Mouse (Mus musculus) heart, postnatal 36 days (tissue): ENCODE data around the gene Nmt2. TPM values are rescaled to one million over a fixed set of nuclear protein-coding genes. Genes with fewer than 3 reads are reported as not detected.

Experiments used
- DNase-seq, 2 experiments: peaks; one replicate each; pipeline ENCODE4 v3.0.0; 2021 to 2022
- intact Hi-C: fragments of 180-260 bp; cut with DNase I; formaldehyde crosslinking; loops from one replicate; pipeline ENCODE4 v1.15.1; 2025
- total RNA-seq, 2 experiments: library from RNA; stranded (reverse); gene quantifications; 2 replicates each; pipeline ENCODE4 v1.2.3; 2021

Gene Nmt2
- total RNA-seq, 2 experiments from 2014 or later, result 9.1 to 10.7 TPM

DNA sequence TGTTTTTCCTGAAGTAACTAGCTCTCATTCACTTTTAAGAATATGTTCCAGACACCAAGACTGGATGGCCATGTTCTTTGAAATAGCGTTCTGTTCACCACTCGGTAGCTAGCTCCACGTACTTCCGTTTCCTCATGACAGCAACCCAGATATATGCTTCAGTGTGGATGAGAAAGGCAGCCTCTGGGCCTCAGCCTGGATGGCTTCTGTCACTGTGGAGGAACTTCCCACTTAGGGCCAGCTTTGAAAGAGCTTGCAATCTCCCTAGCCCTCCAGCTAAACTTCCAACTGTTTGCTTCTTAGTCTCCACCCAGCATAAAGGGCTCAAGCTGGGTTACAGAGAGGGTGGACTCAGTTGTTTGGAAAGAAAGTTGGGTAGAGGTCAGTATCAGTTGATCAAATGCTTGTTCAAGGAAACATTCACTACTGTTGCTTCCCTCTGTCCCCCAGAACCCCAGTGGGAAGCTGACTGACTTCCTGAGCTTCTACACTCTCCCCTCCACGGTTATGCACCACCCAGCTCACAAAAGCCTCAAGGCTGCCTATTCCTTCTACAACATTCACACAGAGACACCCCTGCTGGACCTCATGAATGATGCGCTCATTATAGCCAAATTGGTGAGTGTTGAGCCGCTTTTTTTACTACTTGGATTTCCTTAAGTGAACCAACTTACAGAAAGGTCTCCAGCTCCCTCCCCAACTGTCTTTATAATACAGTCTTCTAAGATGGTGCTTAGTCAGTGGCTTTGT, 40.5 kb downstream of the Nmt2 start:
- intact Hi-C loops, result loop anchor here (5.0 kb wide), 1 partner anchor 153 kb away; the partner anchor contains the start of gene Suv39h2

DNA sequence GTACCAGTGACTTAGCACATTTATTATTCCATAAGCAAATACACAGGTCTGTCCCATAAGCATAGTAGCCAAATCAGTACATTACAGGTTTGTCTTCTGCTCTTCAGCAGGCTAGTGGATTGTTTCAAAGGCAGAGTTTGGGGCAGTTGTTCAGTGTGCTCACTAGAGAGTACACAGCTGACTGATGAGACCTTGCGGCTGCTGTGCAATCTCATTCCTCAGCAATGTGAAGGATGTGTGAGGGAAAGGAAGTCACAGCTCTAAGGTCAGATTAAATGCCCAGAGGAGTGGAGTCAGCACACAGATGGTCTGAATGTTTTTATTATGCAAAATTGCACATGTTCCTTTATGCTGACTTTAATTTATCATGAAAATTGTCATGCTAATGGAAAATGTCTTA, 42.5 kb downstream of the Nmt2 start:
- intact Hi-C loops, result loop anchor here (5.0 kb wide), 1 partner anchor 151 kb away; the partner anchor contains the start of gene Suv39h2
- no peak for DNase-seq

More for the DNA sequence above, 40.5 kb downstream of the Nmt2 start:
- DNase-seq, result no peak

DNA sequence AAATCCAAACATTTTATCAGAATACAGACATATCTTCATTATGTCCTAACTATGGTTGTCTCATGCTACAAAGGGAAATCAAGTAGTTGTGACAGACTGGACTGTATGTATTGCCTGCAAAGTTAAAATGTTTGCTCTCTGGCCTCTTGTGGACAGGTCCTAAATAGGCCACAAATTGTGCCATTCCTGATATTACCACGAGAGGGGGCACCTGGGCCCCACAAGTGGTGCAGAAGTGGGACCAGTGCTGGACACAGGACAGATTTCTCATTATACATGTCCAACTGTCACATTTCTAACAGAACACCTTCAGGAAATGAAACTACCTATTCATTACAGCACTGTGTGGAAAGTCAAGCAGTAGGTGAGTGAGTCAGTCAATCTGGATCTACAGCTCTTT, 43.3 kb downstream of the Nmt2 start:
- intact Hi-C loops, result loop anchor here (5.0 kb wide), 1 partner anchor 150 kb away; the partner anchor contains the start of gene Suv39h2

DNA sequence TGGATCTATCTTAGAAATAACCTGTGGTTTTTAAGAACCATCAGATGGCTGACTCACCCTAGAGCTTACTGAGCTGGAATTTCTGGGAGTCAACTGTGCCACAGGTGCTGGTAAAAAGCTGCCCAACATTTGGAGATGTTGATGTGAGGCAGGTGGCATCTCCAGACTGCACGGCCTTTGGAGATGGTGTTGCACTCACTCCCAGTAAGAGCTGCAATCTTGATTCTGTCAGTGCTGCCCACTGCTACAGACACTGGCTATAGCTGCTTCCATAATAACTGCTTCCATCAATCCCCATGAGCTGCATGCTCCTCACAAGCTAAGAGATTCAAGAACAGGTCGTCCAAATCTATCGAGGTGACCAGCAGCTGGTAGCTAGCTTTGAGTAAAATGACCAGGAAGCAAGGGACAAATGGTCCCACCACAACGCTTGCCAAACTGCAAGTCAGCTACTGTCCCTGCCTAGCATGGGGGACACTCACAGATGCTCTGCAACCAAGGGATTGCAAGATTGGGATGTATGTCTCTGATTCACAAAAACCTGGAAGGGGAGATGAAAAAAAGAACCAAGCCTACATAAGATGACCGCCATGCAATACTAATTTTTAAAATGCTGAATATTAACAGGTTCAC, 47.2 kb downstream of the Nmt2 start:
- intact Hi-C loops, result loop anchor here (2.0 to 5.0 kb wide), 4 partner anchors 46 to 181 kb away; partner anchors contain the start of genes Cdnf, Gm45902, Hspa14 and Nmt2

More for the DNA sequence above, 43.3 kb downstream of the Nmt2 start:
- peak; percentile 44 to 72 for DNase-seq

DNA sequence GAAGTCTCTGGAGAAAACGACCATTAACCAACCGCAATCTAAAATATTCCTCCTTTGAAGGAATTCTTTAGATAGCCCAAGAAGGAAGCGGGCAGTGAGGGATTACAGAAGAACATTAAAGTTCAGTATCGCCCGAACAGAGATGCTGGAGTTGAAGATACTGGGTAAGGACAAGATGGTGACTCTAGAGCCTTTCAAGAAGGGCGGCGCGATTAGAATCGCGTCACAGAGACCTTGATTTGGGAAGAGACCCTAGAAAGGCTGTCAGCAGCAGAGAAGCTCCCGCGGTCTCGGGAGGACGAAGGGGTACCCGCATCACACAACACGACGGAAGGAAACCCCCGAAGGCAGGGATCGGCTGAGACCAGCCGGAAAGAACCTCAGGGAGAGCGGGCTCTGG, 48.0 kb downstream of the Nmt2 start:
- intact Hi-C loops, result loop anchor here (2.0 to 5.0 kb wide), 4 partner anchors 85 to 213 kb away; partner anchors contain the start of genes Cdnf, Gm45902 and Hspa14
- no peak for DNase-seq

More for the DNA sequence above, 47.2 kb downstream of the Nmt2 start:
- no peak for DNase-seq

DNA sequence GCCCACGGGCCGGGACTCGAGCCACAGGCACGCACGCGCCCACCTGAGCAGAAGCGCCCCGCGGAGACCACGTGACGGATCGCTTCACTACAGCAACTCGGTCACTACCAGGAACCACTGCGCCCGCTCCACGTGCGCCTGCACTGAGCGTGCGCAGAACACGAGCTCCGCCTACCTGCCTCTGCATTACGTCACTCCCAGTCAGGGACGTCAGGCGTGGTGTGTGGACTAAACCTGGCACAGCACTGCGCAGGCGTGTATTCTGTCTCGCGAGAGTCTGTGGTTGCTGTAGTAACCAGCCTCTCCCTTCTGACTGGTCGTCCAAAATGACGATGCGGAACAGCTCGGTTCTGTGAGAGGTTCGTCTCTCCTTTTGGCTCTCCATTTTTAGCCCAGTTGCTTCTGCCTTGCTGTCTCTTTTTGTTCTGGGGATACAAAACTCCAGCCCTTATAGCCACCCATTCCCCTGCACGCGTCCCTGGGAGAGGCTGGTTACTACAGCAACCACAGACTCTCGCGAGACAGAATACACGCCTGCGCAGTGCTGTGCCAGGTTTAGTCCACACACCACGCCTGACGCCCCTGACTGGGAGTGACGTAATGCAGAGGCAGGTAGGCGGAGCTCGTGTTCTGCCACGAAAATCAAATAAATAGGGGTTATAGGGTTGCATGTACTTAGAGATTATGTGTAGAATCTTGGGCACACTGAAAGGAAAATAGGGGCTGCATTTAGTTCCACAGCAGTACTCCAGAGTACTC, 48.7 kb downstream of the Nmt2 start, which contains the start of gene Rpp38:
Rpp38 (minus strand) TSS at position 160 of the 759 bp plus-strand sequence.
- intact Hi-C loops, result loop anchor here (2.0 to 5.0 kb wide), 4 partner anchors 85 to 214 kb away; partner anchors contain the start of genes Cdnf, Gm45902 and Hspa14
- DNase-seq, result peak; percentile 96 to 99

DNA sequence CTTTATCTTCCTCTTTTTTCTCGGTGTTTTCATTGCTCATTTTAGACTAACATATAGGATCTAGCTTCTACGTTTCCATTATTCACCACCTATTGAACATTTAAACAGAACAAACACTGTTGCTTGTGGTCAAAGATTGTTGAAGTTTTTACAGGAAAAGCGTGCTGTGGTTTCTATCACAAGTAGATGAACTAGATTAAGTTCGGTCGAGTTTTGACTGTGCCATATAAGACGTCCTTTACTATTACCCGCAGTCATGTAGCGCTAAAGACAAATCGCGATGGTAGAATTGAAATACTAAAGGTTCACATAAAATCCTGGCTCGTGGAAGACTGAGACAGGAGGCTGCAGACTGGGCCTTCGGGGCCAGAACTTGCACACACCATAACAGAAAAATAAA, 49.7 kb downstream of the Nmt2 start:
- intact Hi-C loops, result loop anchor here (2.0 to 5.0 kb wide), 4 partner anchors 84 to 215 kb away; partner anchors contain the start of genes Cdnf, Gm45902 and Hspa14
- DNase-seq, result no peak

DNA sequence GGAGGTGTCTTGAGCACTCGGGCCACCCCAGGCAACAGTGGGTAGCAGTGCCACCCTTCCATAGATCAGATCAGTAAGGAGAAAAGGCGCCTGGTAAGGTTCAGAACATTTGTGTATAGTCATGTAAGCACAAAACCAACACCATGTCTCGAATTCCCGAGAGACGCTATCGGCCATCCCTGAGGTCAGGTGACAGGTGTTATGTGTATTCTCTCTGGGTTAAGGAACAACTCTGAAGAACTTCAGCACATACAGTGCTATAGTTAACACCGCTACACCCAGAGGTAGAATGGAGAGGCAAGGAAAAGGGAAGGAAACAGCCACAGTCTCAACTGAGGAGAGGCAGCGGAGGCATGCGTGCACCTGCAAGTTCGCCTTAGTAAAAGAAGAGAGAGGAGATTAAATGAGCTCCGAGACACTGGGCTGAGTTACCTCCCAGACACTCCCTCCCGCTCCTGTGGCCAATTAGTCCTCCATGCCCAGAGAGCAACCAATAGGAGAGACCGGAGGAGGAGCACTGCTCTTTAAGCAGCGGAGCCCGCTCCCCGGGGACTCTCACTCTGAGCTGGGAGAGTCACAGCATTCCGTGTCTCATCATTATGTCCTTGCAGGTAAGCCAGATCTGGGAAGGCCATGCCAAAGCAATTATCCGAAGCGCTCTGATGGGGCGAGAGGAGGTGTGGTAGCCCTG, 51.7 kb downstream of the Nmt2 start, which contains the start of gene Acbd7:
Acbd7 (plus strand) TSS at position 558 of the 691 bp plus-strand sequence.
- peak; percentile 22 to 24 for DNase-seq
- intact Hi-C loops, result no loop called here

DNA sequence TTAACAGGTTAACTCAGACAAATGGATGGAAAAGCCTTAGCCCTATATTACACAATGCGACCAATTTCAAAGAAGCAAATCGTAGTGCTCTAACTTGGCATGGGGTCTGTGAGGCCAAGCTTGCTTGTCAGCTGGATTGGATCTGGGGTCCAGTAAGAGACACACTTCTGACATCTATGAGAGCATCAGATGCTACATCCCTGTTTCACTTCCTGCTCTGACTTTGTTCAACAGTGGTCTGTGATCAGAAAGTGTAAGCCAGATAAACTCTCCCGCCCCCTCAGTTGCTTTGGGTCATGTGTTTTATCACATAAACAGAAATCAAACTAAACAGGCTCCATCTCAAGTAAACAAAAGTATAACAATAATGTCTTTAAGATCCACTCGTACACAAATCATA, 64.4 kb downstream of the Nmt2 start:
- no peak for DNase-seq
- intact Hi-C loops, result loop anchor here (5.0 kb wide), 1 partner anchor 194 kb away; no protein-coding TSS in a partner anchor

DNA sequence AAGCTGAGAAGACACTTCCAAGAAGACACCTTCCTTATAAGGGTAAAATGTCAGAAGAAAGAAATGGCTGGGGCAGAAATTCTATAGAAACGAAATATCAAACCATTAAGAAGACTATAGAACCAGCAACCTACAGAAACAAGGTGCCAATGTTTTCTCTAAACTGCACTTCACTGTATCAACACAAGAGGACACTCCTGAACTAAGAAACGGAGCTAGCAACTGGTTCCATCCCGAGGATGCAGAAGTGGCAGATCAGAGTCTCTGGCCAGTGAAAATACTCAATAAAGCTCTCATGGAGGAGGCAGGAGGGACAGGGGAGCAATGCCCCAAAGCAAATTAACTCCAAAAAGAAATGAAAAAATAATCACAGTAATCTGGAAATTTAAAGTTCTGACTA, 64.9 kb downstream of the Nmt2 start:
- intact Hi-C loops, result loop anchor here (1.0 to 5.0 kb wide), 2 partner anchors 193 to 451 kb away; no protein-coding TSS in a partner anchor
- no peak for DNase-seq

DNA sequence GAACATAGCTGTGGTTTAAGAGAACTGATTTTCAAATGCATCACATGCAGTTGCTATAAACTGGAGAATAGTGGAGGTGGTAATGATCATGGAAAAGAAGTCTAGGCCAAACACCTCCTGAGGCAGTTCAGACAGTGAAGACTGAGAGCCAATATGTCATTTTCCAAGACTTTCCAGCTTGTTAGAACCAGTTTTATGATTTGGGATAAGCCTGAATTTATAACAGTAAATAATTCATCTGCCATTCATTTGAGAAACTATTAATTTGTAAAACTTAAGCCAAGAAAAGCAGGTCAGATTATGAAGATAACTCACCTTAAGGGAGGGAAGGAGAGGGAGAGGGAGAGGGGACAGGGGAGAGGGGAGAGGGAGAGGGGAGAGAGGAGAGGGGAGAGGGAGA, 69.1 kb downstream of the Nmt2 start:
- no peak for DNase-seq
- intact Hi-C loops, result no loop called here

DNA sequence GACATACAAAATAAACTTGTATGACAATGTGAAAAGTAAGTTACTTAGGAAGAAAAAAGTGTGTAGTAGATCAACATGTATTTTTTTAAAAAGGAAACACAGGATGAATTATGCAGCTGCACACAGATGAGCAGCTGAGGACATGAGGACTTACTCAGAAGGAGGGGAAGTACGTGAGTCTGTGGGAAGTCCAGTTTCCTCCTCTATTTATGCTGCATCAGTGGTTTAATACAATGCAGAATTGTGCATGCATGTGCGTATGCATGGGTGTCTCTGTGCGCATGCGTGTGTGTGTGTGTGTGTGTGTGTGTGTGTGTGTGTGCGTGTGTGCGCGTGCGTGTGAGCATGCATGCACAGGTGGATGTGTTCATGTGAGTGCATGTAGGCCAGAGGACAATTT, 71.8 kb downstream of the Nmt2 start:
- intact Hi-C loops, result no loop called here
- DNase-seq, result no peak

DNA sequence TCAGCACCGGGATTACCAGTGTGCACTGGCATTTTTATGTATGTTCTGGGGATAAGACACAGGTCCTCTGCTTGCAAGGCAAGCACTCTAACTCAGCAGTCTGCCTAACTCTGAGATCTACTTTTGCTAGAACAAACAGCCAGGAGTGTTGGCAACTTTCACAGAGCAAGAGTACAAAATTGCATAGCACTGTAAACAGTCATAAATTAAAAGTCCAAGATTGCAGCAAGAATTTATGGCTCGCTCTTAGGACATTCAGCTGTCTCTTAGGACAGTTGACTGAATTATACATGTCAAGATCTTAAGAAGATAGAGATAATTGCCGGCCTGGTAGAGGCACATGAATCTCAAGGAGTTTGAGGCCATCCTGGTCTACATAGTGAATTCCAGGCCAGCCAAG, 72.3 kb downstream of the Nmt2 start:
- intact Hi-C loops, result no loop called here
- no peak for DNase-seq

DNA sequence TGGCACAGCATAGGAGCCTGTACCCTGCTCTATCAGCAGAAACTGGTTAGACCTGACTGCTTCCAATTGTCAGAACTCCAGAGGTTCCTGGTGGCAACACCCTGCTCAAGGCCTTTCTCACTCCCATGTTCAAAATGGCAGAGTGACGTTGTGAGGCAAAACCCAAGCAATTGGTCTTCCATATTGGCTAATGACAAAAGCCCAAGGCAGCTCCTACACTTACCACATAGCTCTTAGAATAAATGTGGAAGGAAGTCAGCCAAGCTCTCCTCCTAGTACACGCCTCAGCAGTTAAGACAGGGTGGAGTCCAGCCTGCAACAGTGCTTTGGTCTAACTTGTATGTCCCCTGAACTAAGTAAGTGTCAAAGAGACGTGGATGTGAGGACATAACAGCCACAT, 73.9 kb downstream of the Nmt2 start:
- intact Hi-C loops, result no loop called here
- no peak for DNase-seq

DNA sequence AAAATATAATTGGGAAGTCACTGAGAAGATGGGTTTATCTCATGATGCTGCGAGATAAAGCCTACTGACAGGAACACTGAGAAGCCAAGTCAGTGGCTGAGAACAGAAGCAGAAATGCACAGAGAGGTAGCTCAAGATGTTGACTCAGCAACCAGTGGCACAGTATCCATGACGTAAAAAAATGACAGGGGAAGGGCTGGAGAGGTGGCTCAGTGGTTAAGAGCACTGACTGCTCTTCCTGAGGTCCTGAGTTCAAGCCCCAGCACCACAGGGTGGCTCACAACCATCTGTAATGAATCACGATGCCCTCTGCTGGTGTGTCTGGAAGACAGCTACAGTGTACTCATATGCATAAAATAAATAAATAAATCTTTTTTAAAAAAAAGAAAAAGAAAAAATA, 77.1 kb downstream of the Nmt2 start:
- intact Hi-C loops, result no loop called here
- DNase-seq, result no peak

DNA sequence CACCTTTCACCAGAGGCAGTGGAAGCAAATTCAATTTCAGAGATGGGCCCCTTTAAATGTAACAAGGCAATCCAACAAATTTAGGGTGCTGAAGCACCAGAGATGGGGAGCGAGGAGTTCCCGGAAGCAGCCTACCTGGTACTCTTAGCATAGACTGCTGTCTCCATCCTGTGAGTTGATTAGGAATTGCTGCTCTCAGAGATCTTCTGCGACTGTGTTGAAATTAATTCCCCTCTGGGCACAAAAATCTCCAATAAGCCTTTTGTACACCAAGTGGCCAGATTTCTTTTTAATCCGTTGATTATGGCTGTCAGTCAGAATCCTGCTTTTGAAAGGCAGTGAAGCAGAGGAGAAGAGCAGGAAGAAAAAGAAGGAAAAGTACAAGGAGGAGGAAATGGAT, 81.1 kb downstream of the Nmt2 start:
- intact Hi-C loops, result no loop called here

More for the DNA sequence above, 81.1 kb downstream of the Nmt2 start:
- DNase-seq, result no peak
